Mouse (Mus musculus) midbrain, embryonic 11.5 days (tissue): ENCODE results near the gene Nacc2. TPM values are rescaled to one million over a fixed set of nuclear protein-coding genes. Genes with fewer than 3 reads are reported as not detected.

Source experiments
- ATAC-seq: fragments of 200-750 bp; cut with Nextera tagmentation; 2 replicates; pipeline ENCODE4 v1.8.0; 2017; ENCODE audit warnings: moderate TSS enrichment, moderate library complexity; ENCODE audit not compliant: low FRiP score
- DNase-seq: peaks from one replicate; pipeline ENCODE4 v3.0.0; 2015; ENCODE audit warnings: low spot score; ENCODE audit errors: missing footprints
- H3K27ac ChIP-seq: fragments of 300-500 bp; sonication (generic); 2 replicates; pipeline ENCODE4 v1.5.1; 2014; ENCODE audit warnings: low read depth, low read length
- H3K27me3 ChIP-seq: fragments of 300-500 bp; sonication (generic); 2 replicates; pipeline ENCODE4 v1.6.1; 2014; ENCODE audit warnings: mild to moderate bottlenecking, low read length, moderate library complexity, mixed read lengths; ENCODE audit not compliant: control insufficient read depth, insufficient read depth
- H3K36me3 ChIP-seq: fragments of 300-500 bp; sonication (generic); 2 replicates; pipeline ENCODE4 v1.6.1; 2014; ENCODE audit warnings: mild to moderate bottlenecking, low read length, moderate library complexity, mixed read lengths; ENCODE audit not compliant: control insufficient read depth, insufficient read depth
- H3K4me1 ChIP-seq: fragments of 300-500 bp; sonication (generic); 2 replicates; pipeline ENCODE4 v1.6.1; 2014; ENCODE audit warnings: low read length; ENCODE audit not compliant: control insufficient read depth, insufficient read depth
- H3K4me2 ChIP-seq: fragments of 300-500 bp; sonication (generic); 2 replicates; pipeline ENCODE4 v1.6.1; 2014; ENCODE audit warnings: mild to moderate bottlenecking, moderate library complexity
- H3K4me3 ChIP-seq: fragments of 300-500 bp; sonication (generic); 2 replicates; pipeline ENCODE4 v1.5.1; 2014; ENCODE audit warnings: low read depth, low read length
- H3K9ac ChIP-seq: fragments of 300-500 bp; sonication (generic); 2 replicates; pipeline ENCODE4 v1.6.1; 2014; ENCODE audit warnings: low read length
- H3K9me3 ChIP-seq: fragments of 300-500 bp; sonication (generic); 2 replicates; pipeline ENCODE4 v1.6.1; 2016; ENCODE audit warnings: low read length; ENCODE audit not compliant: control insufficient read depth
- WGBS: fragments of 180-500 bp; shearing (Covaris S2); extraction: QIAGEN DNeasy Blood & Tissue Kit; methylation state at CpG from one replicate; pipeline ENCODE4 v1.1.7; 2014; 5-methylcytosine and 5-hydroxymethylcytosine counted together
- polyA plus RNA-seq: library from polyadenylated mRNA; unstranded; fragments of >200 nt; fragmentation: Nextera tagmentation; extraction: Ambion mirVana; gene quantifications from 2 replicates; pipeline ENCODE4 v1.2.1, GENCODE M21; 2014

Gene Nacc2
- polyA plus RNA-seq, 1 experiment from 2014 or later = 4.0 TPM

GRCm38 (mm10) chr2:26129962-26130361 is 6.9 kb upstream of the Nacc2 start:
- no peak overlapping the region for H3K9ac ChIP-seq
- H3K4me1 ChIP-seq = peaks cover 21% of the 10 kb centered on the region

GRCm38 (mm10) chr2:26129346-26129745 is 6.3 kb upstream of the Nacc2 start:
- 88% methylated on average over 2 of the region's 2 CpGs for WGBS
- ATAC-seq = no peak
- no peak overlapping the region for H3K4me2 ChIP-seq

More at GRCm38 (mm10) chr2:26129962-26130361, 6.9 kb upstream of the Nacc2 start:
- no peaks in the 10 kb centered on the region for H3K9me3 ChIP-seq
- no peak for DNase-seq
- 25% methylated on average over 3 of the region's 3 CpGs for WGBS
- no peak for ATAC-seq
- no peak overlapping the region for H3K4me3 ChIP-seq
- H3K4me2 ChIP-seq = no peak overlapping the region
- H3K36me3 ChIP-seq = no peaks in the 10 kb centered on the region
- no peak overlapping the region for H3K27ac ChIP-seq
- H3K27me3 ChIP-seq = no peaks in the 10 kb centered on the region

GRCm38 (mm10) chr2:26122171-26123078 is 595 bp downstream of the Nacc2 start:
- Histone ChIP-seq H3K4me3 (peak overlapping the region; percentile 71), H3K9me3 (no peaks in the 10 kb centered on the region), H3K9ac (peak overlapping the region; percentile 58), H3K27ac (no peak overlapping the region), H3K4me1 (peaks cover 10% of the 10 kb centered on the region), H3K36me3 (no peaks in the 10 kb centered on the region), H3K4me2 (peak overlapping the region; percentile 97), H3K27me3 (peaks cover 39% of the 10 kb centered on the region)
- WGBS = under 1% methylated on average over 94 of the region's 109 CpGs
- ATAC-seq (peak; percentile 42), DNase-seq (peak; percentile 92)

More at GRCm38 (mm10) chr2:26129346-26129745, 6.3 kb upstream of the Nacc2 start:
- H3K4me1 ChIP-seq = peaks cover 21% of the 10 kb centered on the region
- no peak overlapping the region for H3K27ac ChIP-seq
- no peak overlapping the region for H3K9ac ChIP-seq
- no peak overlapping the region for H3K4me3 ChIP-seq
- H3K36me3 ChIP-seq = no peaks in the 10 kb centered on the region
- H3K27me3 ChIP-seq = no peaks in the 10 kb centered on the region
- DNase-seq = no peak
- H3K9me3 ChIP-seq = no peaks in the 10 kb centered on the region

- Histone ChIP-seq H3K36me3 (no peaks in the 10 kb centered on the region), H3K9me3 (no peaks in the 10 kb centered on the region), H3K27me3 (peaks cover 39% of the 10 kb centered on the region), H3K4me3 (peak overlapping the region; percentile 71), H3K4me1 (peaks cover 10% of the 10 kb centered on the region), H3K4me2 (peak overlapping the region; percentile 97), H3K9ac (no peak overlapping the region), H3K27ac (no peak overlapping the region)
- peak; percentile 89 for DNase-seq
- ATAC-seq = no peak
- 21% methylated on average over 17 of the region's 17 CpGs for WGBS
These were observed 1.4 kb downstream of the Nacc2 start for GRCm38 (mm10) chr2:26121541-26122083.

- ATAC-seq (no peak), DNase-seq (no peak)
- Histone ChIP-seq H3K27ac (no peak overlapping the region), H3K4me1 (peaks cover 10% of the 10 kb centered on the region), H3K36me3 (no peaks in the 10 kb centered on the region), H3K9ac (no peak overlapping the region), H3K27me3 (peaks cover 39% of the 10 kb centered on the region), H3K4me3 (no peak overlapping the region), H3K9me3 (no peaks in the 10 kb centered on the region), H3K4me2 (no peak overlapping the region)
- 64% methylated on average over 2 of the region's 2 CpGs for WGBS
These were observed 3.4 kb downstream of the Nacc2 start for GRCm38 (mm10) chr2:26119626-26120025.

- H3K9me3 ChIP-seq = no peaks in the 10 kb centered on the region
- no peaks in the 10 kb centered on the region for H3K36me3 ChIP-seq
- DNase-seq (no peak), ATAC-seq (no peak)
- no peak overlapping the region for H3K4me2 ChIP-seq
- peaks cover 10% of the 10 kb centered on the region for H3K4me1 ChIP-seq
- no peak overlapping the region for H3K27ac ChIP-seq
- no peak overlapping the region for H3K4me3 ChIP-seq
- no peak overlapping the region for H3K9ac ChIP-seq
- WGBS = 16% methylated on average over 2 of the region's 2 CpGs
- H3K27me3 ChIP-seq = peaks cover 39% of the 10 kb centered on the region
These were observed 3.8 kb downstream of the Nacc2 start for GRCm38 (mm10) chr2:26119310-26119592.

GRCm38 (mm10) chr2:26118584-26119309 is 4.3 kb downstream of the Nacc2 start:
- DNase-seq (no peak), ATAC-seq (no peak)
- peaks cover 35% of the 10 kb centered on the region for H3K27me3 ChIP-seq
- 51% methylated on average over 4 of the region's 4 CpGs for WGBS
- no peaks in the 10 kb centered on the region for H3K9me3 ChIP-seq
- H3K27ac ChIP-seq = no peak overlapping the region
- H3K36me3 ChIP-seq = no peaks in the 10 kb centered on the region
- H3K4me3 ChIP-seq = no peak overlapping the region
- H3K4me1 ChIP-seq = peaks cover 10% of the 10 kb centered on the region
- H3K9ac ChIP-seq = 0 out of 2 replicates have a peak overlapping the region, but pooled peaks have one; percentile 5
- no peak overlapping the region for H3K4me2 ChIP-seq

- Histone ChIP-seq H3K4me2 (no peak overlapping the region), H3K9ac (no peak overlapping the region), H3K27ac (no peak overlapping the region), H3K9me3 (no peaks in the 10 kb centered on the region), H3K36me3 (no peaks in the 10 kb centered on the region), H3K4me1 (peaks cover 6% of the 10 kb centered on the region), H3K4me3 (no peak overlapping the region), H3K27me3 (peaks cover 24% of the 10 kb centered on the region)
- WGBS = 50% methylated on average over 1 of the region's 1 CpGs
- ATAC-seq = no peak
- DNase-seq = no peak
These were observed 5.4 kb downstream of the Nacc2 start for GRCm38 (mm10) chr2:26117580-26117979.

- WGBS = 78% methylated on average over 3 of the region's 3 CpGs
- ATAC-seq = no peak
- H3K27me3 ChIP-seq = peaks cover 14% of the 10 kb centered on the region
These were observed 6.5 kb downstream of the Nacc2 start for GRCm38 (mm10) chr2:26116550-26116949.

More at GRCm38 (mm10) chr2:26116550-26116949, 6.5 kb downstream of the Nacc2 start:
- no peak overlapping the region for H3K4me2 ChIP-seq
- no peak for DNase-seq
- H3K9me3 ChIP-seq = no peaks in the 10 kb centered on the region
- no peaks in the 10 kb centered on the region for H3K4me1 ChIP-seq
- H3K4me3 ChIP-seq = no peak overlapping the region
- H3K9ac ChIP-seq = no peak overlapping the region
- H3K36me3 ChIP-seq = no peaks in the 10 kb centered on the region
- H3K27ac ChIP-seq = no peak overlapping the region
